Mouse (Mus musculus): Measurements from ENCODE around the gene Zfp59.
"Not testable (repeated sequence)": the region's sequence is repeated elsewhere in the genome, so short reads cannot be mapped to it uniquely, and the experiment has no call there.

The Zfp59 gene

DNA sequence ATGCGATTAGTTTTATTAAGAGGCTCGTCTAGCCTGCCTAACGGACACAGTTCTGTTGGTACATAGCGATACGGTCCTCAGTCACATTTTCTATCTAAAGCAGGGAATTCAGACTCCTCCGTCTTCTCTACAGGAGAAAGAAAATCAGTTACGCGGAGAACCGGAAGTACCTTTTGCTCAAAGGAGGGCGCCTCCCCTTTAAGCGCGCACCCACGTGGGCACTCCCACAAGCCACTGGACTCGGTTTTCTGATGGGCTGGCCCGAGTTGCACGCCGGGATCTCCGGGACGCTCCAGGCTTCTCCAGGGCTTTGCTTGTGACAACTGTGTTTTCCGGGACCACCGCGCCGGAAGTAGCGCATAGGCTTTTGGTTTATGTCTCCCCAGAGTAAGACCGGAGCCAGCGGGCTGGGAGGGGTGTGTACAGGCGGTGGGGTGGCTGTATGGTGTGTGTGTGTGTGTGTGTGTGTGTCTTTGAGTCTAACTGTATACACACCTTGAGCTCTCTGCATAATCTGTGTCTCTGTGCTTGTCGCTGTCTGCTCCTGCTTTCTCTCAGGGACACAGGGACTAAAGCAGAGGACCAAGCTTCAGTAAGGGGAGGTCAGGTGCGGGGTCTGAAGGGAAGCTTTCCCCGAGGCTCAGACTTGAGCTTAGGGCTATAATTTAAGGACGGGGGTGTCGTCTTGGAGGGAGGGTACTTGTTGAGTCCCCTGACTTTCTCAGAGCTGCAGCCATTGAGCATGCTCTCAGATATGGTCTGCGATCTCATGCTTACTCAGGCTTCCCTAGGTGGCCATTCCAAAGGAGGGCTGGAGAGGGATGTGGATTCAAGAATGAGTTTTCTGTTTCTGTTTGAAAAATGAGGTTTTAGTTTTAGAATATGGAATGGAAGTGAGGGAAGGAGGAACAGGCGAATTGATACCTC is at the start of gene Zfp59:
Zfp59 (plus strand) TSS at position 285 of the 927 bp plus-strand sequence.
- peak; percentile 94 for DNase-seq (ENCODE audit: low spot score)

GRCm38 (mm10) chr7:27789306-27789705 is 49.1 kb upstream of the Zfp59 start:
- no peak for DNase-seq (ENCODE audit: low spot score)

- DNase-seq (ENCODE audit: low spot score), result not testable (repeated sequence)
Observed at GRCm38 (mm10) chr7:27793865-27794264, 44.5 kb upstream of the Zfp59 start.

- no peak for DNase-seq (ENCODE audit: low spot score)
Observed at GRCm38 (mm10) chr7:27794566-27794965, 43.8 kb upstream of the Zfp59 start.

DNA sequence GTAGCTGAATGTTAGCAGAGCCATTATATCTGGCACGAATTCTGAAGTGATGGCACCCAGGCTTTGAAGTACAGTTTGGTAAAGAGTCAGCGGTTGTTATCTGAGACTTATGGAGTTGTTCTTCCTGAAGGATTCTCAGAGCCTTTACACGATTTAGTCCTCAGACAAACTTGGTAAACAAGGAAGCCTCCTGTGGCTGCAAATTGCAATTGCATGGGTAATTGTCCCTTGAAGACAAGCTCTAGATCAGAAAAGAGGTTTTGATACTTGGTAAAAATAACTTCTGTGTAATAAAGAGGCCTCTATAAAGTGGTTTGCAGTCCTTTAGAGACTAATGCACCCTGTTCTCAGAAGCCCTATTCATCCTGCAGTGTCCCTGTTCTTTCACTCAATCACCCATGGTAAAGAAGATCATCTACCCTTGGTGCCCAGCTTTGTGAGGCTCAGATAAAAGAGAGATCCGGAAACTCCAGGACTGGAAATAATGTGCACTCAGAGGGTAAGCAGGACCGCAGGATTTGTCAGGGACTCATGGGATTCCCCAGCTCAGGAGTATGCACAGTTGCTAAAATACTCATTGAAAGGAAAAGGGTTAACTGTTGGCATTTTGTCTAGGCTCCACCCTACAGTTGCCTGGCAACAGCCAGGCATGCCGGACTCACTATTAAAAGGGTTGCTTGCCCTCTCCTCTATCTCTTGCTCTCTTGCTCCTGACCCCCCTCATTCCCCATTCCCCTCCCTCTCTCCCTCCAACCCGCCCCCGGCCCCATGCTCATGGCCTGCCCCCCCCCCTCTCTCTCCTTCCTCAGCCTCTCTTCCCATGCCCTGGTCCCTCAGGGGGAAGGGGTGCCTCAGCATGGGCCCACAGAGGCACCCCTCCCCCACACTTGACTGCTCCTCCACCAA is 40.2 kb upstream of the Zfp59 start:
- peak; percentile 81 for DNase-seq (ENCODE audit: low spot score)

DNA sequence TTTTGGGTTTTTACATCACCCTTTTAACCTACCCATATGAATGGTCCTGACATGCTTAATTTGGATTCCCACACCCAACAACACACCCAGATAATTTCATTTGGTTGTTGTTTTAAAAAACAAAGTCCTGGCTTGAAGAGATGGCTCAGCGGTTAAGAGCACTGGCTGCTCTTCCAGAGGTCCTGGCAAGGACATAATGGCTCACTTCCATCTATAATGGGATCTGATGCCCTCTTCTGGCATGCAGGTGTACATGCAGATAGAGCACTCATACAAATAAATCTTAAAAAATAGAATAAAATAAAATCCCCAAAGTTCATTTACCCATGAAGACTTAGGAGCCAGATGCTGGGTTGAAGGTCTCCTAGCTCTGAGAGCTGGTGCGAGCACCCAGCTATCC is 37.3 kb upstream of the Zfp59 start:
- peak; percentile 35 for DNase-seq (ENCODE audit: low spot score)

- DNase-seq (ENCODE audit: low spot score), result no peak
Observed at GRCm38 (mm10) chr7:27802986-27803385, 35.4 kb upstream of the Zfp59 start.

GRCm38 (mm10) chr7:27804297-27805030 is 33.9 kb upstream of the Zfp59 start:
- peak; percentile 92 for DNase-seq (ENCODE audit: low spot score)

- not testable (repeated sequence) for DNase-seq (ENCODE audit: low spot score)
Observed at GRCm38 (mm10) chr7:27806896-27807295, 31.5 kb upstream of the Zfp59 start, which contains the start of gene Zfp626. TSS of gene Zfp626 (plus strand) at chr7:27807196.

GRCm38 (mm10) chr7:27807305-27807704 is 31.1 kb upstream of the Zfp59 start:
- not testable (repeated sequence) for DNase-seq (ENCODE audit: low spot score)

GRCm38 (mm10) chr7:27818526-27819110 is 19.8 kb upstream of the Zfp59 start:
- DNase-seq (ENCODE audit: low spot score), result no peak

DNA sequence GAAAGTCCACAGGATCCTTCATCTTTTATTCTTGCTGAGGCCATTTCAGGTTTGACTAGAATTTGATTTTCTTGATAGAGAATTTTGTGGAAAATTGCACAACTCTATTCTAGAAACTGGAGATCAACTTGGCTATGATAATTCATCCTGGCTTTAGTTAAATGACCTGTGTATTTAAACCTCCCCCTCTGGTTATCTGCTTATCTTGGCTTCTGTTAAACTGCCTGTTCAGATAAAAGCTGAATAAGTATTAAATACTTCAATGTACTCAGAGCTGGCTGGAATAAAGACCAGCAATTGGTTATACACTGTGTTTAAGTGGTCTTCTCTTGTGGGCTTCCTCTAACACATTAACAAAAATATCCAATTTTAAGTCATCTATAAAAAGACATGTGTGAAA is 15.8 kb upstream of the Zfp59 start:
- no peak for DNase-seq (ENCODE audit: low spot score)

GRCm38 (mm10) chr7:27834131-27834530 is 4.3 kb upstream of the Zfp59 start:
- no peak for DNase-seq (ENCODE audit: low spot score)

- peak; percentile 40 for DNase-seq (ENCODE audit: low spot score)
Observed at GRCm38 (mm10) chr7:27837896-27838295, 511 bp upstream of the Zfp59 start.

- no peak for DNase-seq (ENCODE audit: low spot score)
Observed at GRCm38 (mm10) chr7:27839596-27839995, 1.2 kb downstream of the Zfp59 start.

GRCm38 (mm10) chr7:27840104-27840503 is 1.7 kb downstream of the Zfp59 start:
- no peak for DNase-seq (ENCODE audit: low spot score)

- no peak for DNase-seq (ENCODE audit: low spot score)
Observed at GRCm38 (mm10) chr7:27857227-27857626, 18.8 kb downstream of the Zfp59 start, which contains the start of gene Zfp607a. TSS of gene Zfp607a (plus strand) at chr7:27857527.

DNA sequence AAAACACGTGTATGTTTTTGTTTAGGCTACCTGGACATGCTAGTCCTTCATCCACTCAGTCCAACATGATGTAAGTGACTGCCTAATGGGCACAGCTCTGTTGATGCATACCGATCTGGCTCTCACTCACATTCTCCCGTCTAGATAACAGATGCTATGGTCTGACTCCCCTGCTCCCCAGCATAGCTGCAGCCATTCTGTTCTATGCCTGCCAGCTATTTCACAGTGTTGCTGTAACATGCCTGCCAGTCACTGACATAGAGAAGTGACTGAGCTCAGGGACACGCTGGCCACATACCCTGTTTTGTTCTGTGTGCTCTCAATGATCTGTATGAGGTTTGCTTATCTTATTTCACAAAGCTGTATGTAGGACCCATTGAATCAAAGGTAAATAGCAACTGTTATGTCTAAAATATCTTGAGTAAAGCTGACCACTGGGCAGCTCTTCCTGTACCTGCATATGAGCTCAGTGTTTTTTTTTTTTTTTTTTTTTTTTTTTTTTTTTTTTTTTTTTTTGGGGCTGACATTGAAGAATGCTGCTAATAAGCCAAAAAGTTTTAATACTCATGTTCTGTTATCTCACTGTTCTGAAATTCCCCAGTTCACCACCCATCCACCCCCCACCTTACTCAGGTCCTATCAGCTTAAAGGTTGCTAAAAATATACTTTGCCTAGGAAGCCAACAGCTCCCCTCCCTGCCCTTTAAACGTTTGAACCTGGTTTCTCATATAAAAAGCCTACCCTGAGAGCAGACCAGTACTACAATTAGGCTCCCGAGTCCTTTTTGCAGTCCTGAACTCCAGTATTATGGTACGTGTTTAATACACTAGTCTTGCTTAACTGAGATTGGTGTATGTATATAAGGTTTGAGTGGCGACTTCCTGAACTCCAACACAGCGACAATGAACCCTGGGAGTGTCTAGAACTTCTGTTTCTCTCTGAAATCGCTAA is 21.2 kb downstream of the Zfp59 start:
- DNase-seq (ENCODE audit: low spot score), result peak; percentile 10

GRCm38 (mm10) chr7:27860396-27861235 is 22.2 kb downstream of the Zfp59 start:
- DNase-seq (ENCODE audit: low spot score), result peak; percentile 79
